Mouse (Mus musculus) urinary bladder, postnatal 4 days (tissue): Measurements from ENCODE around the gene Fcrls.

ENCODE experiments used
- DNase-seq, 2 experiments: peaks; one replicate each; pipeline ENCODE4 v3.0.0; 2021 to 2022; ENCODE audit warnings: low spot score in 2 of 2

Fcrls gene

DNA sequence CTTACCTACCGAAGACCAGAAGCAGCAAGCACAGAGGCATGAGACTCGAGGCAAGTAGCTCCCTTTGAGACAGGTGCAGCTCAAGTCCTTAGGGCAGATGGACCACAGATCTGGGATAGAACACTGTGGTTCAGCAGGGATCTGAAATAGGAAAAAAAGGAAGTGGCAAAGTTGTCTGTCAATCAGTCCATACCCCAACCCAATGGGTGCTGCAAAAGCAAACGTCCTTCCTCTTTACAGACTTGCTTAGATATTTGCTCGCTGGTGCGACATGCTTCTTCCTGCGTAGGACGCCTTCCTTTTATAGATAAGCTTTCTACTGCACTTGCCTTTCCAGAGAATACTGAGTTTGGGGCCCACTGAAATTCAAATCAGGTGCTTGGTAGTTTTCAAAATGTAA is at the start of gene Fcrls:
Gene Fcrls (minus strand): TSS at position 303 of the 400 bp plus-strand sequence.
- DNase-seq, result no peak

DNA sequence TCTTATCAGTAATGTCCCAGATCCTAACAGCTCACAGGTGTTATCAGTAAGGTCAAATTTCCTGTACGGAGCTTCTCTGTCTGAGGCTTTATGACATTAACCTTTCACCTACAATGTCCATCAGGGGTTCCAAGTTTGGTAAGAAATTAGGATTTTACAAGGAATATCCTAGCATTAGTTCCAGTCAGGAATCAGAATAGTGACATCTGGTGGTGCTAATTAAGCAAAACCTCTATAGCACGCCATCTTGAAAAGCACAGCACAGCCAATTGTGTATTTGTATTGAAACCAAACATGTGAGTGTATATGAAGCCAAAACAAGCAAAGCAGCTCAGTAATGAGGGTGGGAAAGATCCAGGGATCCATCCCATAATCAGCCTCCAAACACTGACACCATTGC is 46.4 kb upstream of the Fcrls start:
- no peak for DNase-seq

DNA sequence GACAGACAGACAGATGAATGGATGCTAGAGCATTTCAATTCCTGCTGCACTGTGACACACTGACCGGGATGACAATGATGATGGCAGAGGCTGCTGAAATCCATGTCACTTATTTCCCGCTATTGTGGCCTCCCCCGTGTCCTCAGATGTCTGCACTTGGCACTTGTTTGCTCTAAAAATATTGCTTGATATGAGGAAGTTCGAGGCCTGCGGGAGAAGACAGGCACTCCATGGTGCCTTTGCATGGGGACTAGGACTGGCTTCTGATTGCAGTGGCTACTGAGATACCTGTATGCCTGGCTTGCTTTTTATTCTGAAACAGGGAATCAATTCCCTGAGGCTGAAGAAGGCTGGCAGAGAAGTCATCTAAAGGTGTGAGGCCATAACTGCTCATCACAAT is 36.4 kb upstream of the Fcrls start:
- no peak for DNase-seq

DNA sequence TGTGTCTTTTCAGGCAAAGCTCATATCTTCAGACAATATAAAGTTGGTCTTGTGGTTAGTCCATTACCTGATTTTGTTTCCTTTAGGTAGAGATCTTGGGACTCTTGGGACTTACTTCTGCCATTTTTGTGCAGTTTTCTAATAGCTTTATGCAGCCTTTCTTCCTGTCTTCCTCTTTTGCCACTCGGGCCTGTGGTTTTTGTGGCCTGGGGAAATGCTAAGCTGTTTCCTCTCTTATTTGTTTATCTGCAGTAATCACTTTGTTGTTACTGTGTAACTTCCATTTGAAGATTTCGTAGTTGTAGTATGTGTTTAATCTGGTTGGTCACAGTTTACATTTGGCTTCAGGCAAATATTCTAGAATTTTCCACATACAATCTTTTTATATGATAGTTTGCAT is 10.8 kb upstream of the Fcrls start:
- no peak for DNase-seq

DNA sequence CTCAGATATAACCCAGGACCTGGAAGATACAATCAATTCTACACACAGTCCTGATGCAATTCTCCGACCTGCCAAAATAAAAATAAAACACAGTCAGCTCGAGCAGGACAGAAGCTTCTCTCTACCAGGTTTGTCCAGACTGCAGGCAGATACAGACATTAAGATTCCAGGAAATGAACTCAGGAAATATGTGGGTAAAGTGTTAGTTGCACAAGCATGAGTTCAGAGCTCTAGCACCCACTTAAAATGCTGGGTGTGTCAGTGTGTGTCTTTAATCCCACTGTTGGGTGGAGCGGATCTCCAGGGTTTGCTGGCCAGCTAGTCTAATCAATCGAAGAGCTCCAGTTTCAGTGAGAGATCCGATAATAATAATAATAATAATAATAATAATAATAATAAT is 3.0 kb upstream of the Fcrls start:
- DNase-seq, result no peak

DNA sequence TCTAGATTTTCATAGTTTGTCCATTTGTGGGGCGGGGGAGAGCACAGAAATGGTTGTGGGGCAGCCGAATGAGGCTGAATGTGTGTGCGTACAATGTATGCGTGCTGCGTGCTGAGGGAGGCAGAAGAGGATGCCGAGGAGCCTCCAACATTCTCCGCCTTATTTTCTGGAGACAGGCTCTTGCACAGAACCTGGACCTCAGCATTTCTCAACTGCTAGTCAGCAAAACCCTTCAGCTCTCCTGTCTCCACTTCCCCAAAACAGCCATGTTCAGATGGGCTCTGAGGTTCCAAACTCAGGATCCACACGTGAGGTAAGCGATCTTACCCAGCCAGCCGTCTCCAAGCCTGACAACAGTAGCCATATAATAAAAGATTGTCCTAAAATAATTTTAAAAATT is 8.3 kb downstream of the Fcrls start:
- DNase-seq, result no peak

DNA sequence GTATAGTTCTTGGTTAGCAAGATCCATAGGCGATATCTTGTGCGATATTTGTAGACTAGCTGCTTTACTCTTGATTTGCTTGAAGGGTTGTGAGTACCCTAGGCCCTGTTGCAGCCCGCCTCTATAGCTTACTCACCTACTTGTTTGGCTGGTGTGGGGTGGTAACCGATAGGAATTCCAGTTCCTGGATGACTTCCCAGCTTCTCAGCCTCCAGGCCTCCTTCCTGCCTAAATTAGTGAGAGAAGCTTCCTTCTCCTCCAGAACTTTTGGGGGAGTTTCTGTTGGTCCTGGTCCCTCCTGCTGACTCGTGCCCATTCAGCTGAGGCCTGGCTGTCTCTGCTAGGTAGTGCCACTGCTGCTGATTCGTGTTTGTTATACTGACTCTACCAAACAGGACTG is 14.0 kb downstream of the Fcrls start:
- DNase-seq, result no peak

DNA sequence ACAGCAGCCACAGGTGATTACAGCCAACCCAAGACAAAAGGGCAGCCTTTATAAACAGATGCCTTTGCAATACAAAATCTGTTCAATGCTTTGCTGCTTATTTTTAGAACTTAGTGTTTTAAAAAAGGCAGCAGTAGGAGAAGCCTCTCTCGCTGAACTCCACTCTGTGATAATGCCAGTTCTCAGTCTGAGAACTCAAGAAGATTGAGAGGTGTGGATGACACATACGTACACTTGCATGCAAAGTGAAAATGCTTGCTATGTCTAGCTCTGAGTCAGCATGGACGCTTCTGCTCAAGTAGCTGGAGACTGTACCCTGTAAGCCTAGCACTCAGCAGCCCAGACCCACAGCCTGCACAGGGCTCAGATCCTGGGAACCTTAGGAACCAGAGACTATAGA is 16.2 kb downstream of the Fcrls start:
- no peak for DNase-seq

DNA sequence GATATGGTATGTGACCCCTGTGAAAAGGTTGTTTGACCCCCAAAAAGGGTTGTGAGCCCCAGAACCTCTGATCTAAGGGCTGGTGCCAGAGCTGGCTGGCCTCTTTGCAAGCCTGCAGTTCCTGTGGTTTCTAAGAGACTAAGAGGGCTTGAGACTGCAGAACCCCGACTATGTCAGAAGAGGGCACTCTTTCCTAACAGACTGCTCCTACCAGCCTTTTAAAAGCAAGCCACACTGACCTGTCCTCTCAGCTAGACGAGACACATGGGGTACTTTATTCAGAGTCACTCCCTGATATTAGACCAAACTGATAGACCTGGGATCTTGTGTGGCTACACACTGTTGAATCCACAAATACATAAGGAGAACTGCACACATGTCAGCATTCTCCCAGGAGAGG is 19.9 kb downstream of the Fcrls start:
- no peak for DNase-seq

DNA sequence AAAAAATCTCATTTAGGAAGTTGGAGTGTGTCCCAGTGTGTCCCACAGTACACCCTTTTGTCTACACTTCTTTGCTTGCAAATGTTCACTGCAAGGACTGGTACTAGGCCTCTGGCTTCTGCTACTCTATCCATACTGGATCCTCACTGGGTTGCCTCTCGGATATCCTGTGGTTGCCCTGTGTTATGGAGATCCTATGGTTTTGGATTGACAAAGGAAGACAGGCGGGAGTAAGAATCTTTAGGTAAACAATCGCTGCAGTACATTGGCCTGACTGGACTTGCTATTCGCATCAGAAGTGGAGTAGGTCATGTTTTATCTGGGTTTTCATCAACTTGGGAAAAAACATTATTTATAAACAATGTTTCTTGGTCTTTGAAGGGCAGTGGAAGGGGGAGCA is 22.6 kb downstream of the Fcrls start:
- no peak for DNase-seq

DNA sequence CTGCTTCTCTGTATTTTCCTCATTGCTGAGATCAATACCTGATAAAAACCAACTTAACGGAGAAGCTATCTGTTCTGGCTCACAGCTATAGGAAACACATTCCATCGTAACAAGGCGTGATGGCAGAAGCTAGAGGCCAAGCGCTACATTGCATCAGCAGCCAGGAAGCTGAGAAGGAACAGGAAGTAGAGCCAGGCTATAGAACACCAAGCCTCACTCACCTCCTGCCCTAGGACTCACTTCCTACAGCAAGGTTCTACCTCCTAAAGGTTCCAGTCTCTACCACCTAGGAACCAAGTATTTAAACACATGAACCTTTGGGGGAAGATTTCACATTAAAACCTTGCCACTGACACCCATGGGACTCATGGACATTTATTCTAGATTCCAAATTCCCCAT is 39.9 kb downstream of the Fcrls start:
- DNase-seq, result no peak

DNA sequence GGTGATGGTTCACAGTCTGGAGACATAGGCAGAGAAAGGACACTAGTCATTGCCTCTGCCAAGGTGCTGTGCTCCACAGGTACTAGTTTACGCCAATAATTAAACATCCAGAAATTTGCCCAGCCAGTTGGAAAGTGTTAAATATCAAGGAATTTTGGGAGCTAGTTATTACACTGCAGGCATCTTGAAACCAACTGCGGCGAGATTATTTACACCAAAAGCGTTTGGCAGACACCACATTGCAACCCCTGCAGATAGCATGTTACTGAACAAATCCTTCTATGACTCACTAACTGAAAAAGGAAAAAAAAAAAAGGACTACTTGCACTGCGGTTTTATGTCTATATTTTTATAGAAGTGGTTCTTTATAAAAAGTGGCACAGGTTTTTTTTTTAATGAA is 41.2 kb downstream of the Fcrls start:
- DNase-seq, result no peak

DNA sequence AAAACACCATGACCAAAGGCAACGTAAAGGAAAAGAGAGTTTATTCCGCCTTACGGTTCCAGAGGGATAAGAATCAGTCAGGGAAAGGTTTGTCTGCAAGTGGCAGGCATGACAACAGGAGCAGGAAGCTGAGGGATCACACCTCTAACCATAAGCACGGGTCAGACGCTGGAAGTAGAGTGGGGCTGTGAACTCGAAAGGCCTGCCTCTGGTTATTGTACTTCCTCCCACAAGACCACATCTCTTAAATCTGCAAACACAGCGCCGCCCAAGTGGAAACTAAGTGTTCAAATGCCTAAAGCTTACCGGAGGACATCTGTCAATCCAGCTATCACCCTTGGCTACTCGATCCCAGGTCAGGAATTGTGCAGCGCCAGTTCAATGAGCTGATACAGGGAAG is 48.4 kb downstream of the Fcrls start:
- DNase-seq, result no peak

DNA sequence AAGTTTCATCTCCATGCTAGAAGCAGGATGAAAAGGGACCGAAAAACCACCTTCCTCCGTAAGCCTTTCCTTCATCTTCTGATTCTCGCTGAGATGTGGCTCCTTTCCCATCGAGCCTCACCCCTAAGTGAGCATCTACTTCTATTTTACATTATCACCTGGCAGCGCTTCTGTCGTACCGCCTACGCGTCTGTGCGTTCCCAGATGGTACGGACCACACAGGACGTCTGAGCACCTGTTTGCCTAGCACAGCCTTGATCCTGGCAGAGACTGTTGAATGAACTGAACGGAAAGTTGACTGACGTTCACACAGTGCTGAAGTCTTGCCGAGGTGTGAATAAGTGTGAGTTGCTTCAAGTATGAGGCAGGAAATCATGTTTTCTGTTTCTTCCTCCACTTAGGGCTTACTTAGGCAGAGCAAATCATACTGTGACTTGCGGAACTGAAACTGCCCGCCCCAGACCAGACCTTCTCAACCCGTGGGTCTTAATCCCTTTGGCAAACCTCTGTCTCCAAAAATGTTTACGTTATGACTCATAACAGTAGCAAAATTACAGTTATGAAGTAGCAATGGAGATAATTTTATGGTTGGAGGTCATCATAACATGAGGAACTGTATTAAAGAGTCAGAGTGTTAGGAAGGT is 49.2 kb downstream of the Fcrls start:
- no peak for DNase-seq

DNA sequence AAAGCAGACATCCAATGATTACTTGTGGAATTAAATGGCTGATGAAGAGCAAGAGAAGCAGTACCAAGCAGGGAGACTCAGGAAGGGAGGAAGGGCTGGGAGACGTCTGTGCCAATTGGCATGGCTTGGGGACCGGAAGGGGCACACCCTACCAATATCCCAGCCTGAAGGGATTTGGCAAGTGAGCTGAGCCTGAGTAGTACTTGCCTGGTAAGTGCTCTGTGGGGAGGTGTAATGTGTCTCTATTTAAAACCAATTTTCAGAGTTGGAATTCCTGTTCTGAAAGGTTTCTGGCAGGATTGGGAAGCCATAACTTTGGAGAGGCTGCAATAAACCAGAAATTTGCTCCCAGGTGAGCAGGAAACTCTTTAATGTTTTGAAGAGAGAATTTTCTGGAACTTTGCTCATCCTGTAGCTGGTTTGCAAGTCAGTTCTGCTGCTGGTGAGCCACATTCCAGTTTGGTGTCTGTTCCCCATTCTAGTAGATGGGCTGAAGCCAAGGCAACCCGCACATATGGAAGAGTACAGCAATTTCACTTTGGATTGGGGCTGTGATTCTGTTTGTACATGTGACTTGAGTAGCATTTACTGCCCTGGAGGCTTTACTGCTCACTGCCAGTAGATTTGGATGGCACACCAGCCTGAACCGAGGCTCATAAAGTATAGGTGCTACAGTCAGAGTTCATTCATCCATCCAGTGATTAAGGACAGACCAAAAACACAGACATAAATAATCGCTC is 57.0 kb downstream of the Fcrls start:
- DNase-seq, result no peak
